Mouse (Mus musculus): ENCODE results near the gene Hrasls5.

The Hrasls5 gene

DNA sequence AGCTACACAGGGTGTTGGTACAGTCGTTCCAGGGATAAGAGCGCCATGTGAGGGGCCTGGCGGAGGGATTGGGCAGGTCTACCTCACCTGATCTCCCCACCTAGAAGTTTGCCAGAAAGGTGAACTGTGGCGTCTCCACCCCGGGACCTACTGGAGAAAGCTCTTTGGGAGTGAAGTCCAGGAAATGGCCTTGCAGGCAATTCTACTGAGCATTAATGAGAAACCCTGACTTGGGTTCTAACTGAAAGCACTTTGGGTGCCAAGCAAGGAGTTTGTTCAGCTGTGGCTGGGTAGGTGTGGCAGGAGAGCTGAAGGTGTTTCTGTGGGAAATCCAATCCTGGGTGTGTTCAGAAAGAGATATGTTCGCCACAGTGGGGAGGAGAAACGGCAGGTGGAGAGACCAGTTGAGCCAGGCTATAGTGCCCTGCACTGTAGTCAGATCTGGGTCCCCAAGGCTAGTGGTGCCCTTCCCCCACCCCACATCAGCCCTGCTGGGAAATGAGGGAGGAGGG is 4.6 kb upstream of the Hrasls5 start:
- no peak for DNase-seq

DNA sequence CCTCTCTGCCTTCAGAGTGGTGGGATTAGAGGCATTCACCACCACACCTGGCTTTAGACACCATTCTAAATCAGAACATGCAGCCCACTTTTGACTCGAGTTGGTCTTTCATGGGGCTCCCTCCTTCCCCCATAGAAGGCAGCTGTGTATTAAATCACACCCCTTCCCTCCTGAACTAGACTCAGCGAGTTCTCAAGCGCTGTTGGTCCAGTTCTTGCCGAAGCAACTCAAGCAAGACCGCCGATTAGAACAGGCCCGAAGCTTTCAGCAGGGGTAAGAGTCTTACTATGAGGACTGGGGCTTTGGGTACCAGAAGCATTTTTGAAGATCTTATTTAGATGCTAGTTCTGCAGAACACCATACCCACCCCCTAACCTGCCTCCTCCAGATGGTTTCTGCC is 810 bp downstream of the Hrasls5 start:
- DNase-seq: no peak

DNA sequence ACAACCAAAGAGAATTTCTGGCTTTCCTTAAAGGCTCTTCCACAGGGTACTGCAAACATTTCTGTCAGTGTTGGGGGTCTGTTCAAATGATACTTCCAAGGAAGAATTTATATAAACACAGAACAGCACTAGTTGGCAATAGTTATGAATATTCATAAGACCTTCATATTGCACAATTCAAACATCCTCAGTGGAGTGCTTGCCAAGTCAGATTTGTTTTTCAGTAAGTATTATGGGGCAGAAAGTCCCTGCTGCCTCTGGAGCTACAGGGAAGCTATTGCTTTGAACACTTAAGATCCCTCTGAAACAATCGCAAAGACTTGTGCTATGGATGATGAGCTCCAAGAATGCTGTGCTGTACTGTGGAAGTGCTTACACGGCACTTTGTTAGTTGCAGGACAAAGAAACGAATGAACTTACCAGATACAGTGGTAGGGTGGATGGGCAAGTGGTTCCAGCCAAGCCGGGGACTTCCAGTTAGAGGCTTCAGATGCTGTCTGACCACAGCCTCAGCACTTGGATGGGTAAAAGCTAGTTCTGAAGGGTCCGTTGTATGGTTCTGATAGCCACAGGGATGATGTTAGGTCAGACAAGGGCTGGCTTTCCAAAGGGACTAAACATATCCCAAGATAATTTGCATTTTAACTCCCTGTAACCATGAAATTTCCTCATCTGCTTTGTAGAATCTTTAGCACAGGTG is 4.0 kb downstream of the Hrasls5 start:
- no peak for DNase-seq

DNA sequence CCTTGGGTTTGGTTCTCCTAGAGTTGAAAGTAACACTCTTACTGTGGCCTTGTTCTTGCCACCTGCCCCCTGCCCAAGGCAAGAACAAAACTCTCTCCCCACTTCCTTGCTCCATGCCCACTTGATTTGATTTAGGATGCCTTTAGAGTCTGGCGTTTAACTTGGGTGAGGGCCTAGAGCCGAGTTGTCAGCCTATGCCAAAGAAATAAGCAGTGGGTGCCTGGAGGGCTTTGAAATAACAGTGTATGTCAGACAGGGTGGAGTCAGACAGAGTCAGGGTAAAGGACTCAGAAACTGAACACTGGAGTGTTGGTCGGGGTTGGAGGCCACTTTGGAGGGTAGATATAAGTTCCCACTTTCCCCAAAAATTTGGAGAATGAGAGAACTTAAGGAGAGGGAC is 4.7 kb downstream of the Hrasls5 start:
- DNase-seq: no peak

DNA sequence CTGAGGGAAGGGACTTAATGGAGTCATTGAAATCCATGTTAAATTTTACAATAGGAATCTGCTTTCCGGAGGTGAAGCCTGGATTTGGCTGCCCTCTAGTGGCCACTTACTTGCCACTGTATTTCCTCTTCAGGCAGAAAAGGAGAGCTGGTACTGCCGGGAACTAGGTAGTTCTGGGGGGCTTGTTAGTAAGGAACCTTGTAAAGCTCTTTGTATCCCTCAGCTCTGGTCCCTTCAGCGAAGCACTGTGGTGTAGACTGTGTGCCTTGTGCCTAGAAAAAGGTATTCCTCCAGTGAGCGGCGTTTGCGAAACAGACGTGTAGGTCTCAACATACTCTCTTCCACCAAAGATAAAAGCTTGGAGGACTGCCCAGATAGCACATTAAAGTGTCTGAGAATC is 5.4 kb downstream of the Hrasls5 start:
- DNase-seq: peak; percentile 50 to 68

DNA sequence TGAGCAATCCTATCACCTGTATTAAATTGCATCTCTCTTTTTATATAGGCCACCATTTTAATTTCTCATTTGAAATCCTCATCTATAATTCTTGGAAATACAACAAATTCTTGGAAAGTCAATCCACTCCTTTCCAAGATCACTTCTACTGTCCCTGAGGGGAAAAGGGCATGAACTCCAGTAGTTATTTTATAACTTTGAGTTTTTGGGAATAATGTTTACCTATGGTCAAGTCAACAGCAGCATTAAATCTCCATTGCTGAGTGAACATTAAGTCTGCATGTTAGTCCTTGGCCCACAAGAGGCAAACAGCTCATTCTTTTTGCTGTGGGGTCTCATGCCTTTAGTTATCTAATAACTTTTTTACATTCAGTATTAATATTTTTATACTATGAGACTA is 20.7 kb downstream of the Hrasls5 start:
- no peak for DNase-seq

DNA sequence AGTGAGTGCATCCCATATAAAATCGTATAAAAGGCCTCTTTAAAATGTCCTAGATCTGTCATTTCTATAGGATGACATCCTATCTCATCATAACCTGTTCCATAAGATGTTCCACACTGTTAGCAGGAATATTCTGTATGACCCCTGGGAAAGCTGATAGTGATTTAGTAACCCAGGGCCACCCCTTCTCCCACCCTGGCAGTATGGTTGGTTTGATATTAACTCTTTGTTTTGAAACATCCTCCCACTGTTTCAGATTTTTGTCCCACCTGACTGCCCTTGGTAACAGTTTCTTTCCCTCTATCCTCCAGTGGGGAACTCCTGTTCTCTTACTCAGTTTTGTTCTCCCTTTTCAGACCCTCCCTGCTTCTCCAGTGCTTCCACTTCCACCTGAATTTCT is 21.4 kb downstream of the Hrasls5 start:
- no peak for DNase-seq

DNA sequence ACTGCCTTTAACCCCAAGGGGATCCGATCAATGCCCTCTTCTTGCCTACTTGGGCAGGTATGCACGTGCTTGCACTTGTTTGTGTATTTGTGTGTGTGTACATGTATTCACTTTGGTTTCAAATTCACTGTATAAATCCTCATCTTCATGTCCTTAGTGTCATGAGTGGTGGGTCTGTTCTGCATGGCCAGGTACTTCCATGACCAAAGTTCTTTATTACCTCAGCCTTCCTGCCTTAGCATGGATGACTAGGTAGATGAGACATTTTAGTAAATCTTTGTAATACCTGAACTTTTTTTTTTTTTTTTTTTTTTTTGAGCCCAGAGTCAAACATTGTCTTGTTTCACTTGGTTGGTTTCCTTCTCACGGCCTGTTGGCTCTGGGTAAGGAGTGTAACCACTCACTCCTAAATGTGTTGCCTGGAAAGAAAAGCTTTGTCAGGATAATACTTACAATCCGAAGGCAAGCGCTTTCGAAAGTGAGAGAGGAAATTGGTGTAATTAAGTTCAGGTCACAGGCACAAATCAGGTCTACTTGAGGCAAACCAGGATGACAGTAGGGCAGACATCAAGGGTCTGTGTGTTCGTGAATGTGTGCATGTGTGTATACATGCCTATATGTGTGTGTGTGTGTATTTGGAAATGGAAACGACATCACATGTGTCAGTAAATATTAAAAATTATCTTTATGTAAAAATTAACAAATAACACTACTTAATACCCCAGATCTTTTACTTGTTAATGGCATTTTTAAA is 36.7 kb downstream of the Hrasls5 start:
- DNase-seq: no peak

DNA sequence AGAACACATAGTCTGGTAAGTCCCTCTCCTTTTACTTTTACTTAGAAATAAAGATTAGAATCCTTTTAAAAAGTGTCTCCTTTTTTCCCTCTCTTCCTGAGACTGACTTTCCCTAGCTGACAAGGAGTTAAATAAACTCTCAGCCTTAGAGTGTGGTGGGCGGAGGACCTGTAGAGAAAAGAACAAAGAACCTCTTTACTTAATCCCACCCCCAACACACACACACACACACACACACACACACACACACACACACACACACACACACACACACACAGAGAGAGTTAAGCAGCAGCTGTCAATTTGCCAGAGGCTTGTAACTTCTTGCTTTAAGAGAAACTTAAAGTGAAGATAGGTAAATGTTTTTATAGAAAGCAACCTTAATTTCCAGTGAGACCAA is 59.7 kb downstream of the Hrasls5 start:
- no peak for DNase-seq

DNA sequence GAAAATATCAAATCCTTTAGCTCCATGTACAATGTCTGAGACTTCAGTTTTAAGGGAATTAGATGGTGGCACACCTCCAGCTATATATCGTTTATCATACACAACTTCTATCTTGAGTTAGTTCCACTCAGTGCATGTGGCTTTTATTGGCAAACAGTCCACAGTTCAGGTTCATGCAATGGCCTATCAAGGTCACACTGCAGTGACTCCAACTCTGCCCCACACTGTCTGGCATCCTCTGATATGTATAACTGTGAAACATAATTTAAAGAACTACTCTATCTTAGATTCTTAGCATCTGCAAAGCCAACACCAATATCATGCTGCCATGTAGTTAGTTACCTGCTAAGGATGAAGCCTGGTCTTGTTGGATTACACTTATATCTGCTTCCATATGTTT is 75.6 kb downstream of the Hrasls5 start:
- no peak for DNase-seq
